Mouse (Mus musculus): ENCODE results near the gene Mum1. TPM values are rescaled to one million over a fixed set of nuclear protein-coding genes. Genes with fewer than 3 reads are reported as not detected.
"Not testable (repeated sequence)": the region's sequence is repeated elsewhere in the genome, so short reads cannot be mapped to it uniquely, and the experiment has no call there.

Gene Mum1
- polyA plus RNA-seq, 2 experiments from 2014 or later: 59.5 to 75.7 TPM

GRCm38 (mm10) chr10:80208248-80208647, 18.0 kb upstream of the Mum1 start:
- ATAC-seq: no peak

GRCm38 (mm10) chr10:80208841-80209371, 17.3 kb upstream of the Mum1 start:
- no peak for ATAC-seq

GRCm38 (mm10) chr10:80211547-80212103, 14.6 kb upstream of the Mum1 start:
- not testable (repeated sequence) for ATAC-seq

- ATAC-seq: no peak
Measured at GRCm38 (mm10) chr10:80215048-80215772, 11.0 kb upstream of the Mum1 start.

- no peak for ATAC-seq
Measured at GRCm38 (mm10) chr10:80220676-80221075, 5.6 kb upstream of the Mum1 start.

- not testable (repeated sequence) for ATAC-seq
Measured at GRCm38 (mm10) chr10:80223137-80223536, 3.1 kb upstream of the Mum1 start.

- no peak for ATAC-seq
Measured at GRCm38 (mm10) chr10:80226071-80226415, 191 bp upstream of the Mum1 start.

GRCm38 (mm10) chr10:80227166-80227539, 919 bp downstream of the Mum1 start:
- ATAC-seq: no peak

GRCm38 (mm10) chr10:80227877-80228775, 1.9 kb downstream of the Mum1 start:
- ATAC-seq: no peak

GRCm38 (mm10) chr10:80236145-80236825, 10.1 kb downstream of the Mum1 start:
- ATAC-seq: no peak

GRCm38 (mm10) chr10:80237020-80237419, 10.8 kb downstream of the Mum1 start:
- ATAC-seq: no peak

- no peak for ATAC-seq
Measured at GRCm38 (mm10) chr10:80238306-80238705, 12.1 kb downstream of the Mum1 start.

GRCm38 (mm10) chr10:80239791-80240190, 13.6 kb downstream of the Mum1 start:
- ATAC-seq: no peak

- no peak for ATAC-seq
Measured at GRCm38 (mm10) chr10:80242088-80242487, 15.9 kb downstream of the Mum1 start.

GRCm38 (mm10) chr10:80242607-80243006, 16.4 kb downstream of the Mum1 start:
- ATAC-seq: no peak

GRCm38 (mm10) chr10:80244791-80245399, 18.7 kb downstream of the Mum1 start:
- no peak for ATAC-seq

- ATAC-seq: no peak
Measured at GRCm38 (mm10) chr10:80245600-80245999, 19.4 kb downstream of the Mum1 start.

GRCm38 (mm10) chr10:80247849-80248248, 21.6 kb downstream of the Mum1 start:
- no peak for ATAC-seq

GRCm38 (mm10) chr10:80248437-80248836, 22.2 kb downstream of the Mum1 start:
- not testable (repeated sequence) for ATAC-seq

- ATAC-seq: peak; percentile 79
Measured at GRCm38 (mm10) chr10:80248971-80249640, 22.9 kb downstream of the Mum1 start, which contains the start of gene Ndufs7. Gene Ndufs7, plus strand, starts transcription at chr10:80249121.

- ATAC-seq: no peak
Measured at GRCm38 (mm10) chr10:80250059-80250458, 23.8 kb downstream of the Mum1 start.

- no peak for ATAC-seq
Measured at GRCm38 (mm10) chr10:80250573-80250972, 24.3 kb downstream of the Mum1 start.

Measured in activated CD4-positive, CD25-positive, alpha-beta regulatory T cell, adult 4 months (primary cell).